Mouse (Mus musculus) testis, adult 2 months (tissue): Measurements from ENCODE around the gene Dera.

ENCODE experiments used
- CTCF ChIP-seq: fragments of 200-500 bp; IDR thresholded peaks from 2 replicates; pipeline ENCODE4 v1.5.1; 2012; ENCODE audit warnings: low read depth, mild to moderate bottlenecking, inconsistent platforms, low read length, moderate library complexity; ENCODE audit not compliant: control insufficient read depth, insufficient read depth, insufficient replicate concordance
- POLR2A ChIP-seq: fragments of 200-500 bp; IDR thresholded peaks from 2 replicates; pipeline ENCODE4 v1.6.1; 2012; ENCODE audit warnings: low read depth, mild to moderate bottlenecking, inconsistent platforms, low read length, moderate library complexity; ENCODE audit not compliant: control insufficient read depth

- TF ChIP-seq POLR2A, result no peak
- TF ChIP-seq CTCF, result no peak
Measured at GRCm38 (mm10) chr6:137747174-137747928, 7.0 kb upstream of the Dera start.
